Mouse (Mus musculus): ENCODE measurements at regions not wholly inside any gene's neighbourhood (a gene's known extent, or its start where the extent isn't known, plus 50 kb on each side); places are given as distances from the start of the nearest gene placed in this dataset.

GRCm38 (mm10) chr2:22105150-22105549, 122.2 kb upstream of the Myo3a start:
- no peak for TF ChIP-seq GATA1 (IDR thresholded peaks at IDR 0.05; ENCODE audit: borderline replicate concordance, low read length)
- TF ChIP-seq FLI1 (IDR thresholded peaks at IDR 0.05; ENCODE audit: low read length): no peak
